Mouse (Mus musculus): ENCODE results near the gene Fbxw8.

The Fbxw8 gene

GRCm38 (mm10) chr5:118039241-118039668, 116.0 kb downstream of the Fbxw8 start:
- peak; percentile 69 for DNase-seq

DNA sequence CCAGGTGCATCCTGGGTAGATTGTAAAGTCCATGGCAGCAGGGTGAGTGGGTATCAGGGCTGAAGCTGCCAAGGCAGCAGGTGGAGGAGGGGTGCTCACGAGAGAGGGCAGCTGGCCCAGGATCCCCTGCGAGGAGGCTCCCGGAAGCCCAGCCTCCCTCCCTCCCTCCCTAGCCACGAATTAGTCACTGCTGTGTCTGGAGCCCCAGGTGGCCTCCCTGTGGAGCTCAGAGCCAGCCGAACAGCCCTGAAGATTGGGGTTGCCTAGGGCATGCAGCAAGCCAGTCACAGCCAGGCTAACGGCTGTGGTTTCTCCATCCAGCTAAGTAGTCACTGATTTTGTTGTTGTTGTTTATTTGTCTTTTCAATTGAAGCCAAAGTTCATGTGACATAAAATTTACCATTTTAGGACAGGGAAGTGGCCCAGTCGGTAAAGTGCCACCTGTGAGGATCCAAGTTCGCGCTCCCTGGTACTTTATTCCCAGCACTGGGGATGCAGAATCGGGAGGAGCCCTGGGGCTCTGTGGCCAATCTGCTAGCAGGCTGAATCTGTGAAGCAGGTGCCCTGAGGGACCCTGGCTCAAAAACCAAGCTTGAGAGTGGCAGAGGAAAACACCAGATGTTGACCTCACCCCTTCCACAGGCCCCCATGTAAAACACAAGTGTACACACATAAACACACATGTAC, 117.3 kb downstream of the Fbxw8 start:
- DNase-seq, result peak; percentile 85

DNA sequence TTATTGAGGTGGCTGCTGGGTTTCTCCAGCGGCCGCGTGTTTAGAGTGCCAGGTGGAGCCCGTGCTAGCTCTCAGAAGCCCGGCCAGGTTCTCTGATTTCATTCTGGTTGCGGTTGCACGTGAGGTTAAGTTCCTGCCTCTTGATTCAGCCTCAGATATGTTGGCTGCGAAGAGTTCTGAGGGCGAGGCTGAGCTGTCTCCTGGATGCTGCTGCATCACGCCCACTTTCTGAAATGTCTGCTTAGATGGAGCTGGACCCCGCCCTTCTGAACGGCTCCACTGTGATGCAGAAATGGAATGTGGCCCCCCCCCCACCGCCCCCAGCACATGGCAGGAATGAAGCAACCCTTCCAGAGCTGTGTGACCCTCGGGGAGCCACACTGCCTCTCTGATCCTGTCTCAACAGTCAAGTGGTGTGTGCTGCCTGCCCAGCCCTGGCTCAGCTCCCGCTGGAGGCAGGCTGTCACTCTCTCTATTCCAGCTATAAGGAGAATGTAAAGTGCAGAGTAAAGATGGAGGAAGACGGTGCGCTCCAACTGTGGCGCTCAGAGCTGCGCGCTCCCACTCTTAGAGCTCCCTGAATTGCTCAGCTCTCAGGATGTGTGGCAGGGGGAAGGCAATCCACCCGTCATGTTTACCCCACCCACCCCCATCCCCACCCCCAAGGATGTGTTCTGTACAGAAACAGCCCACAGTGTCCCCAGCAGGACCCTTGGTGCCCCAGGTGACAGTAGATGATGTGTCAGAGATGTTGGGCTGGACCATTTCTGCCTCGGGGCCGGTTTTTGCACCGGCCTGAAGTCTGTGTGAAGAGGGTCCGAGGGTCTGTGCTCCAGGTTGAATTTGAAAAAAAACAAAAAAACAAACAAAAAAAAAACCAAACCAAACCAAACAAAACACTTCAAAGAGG, 118.1 kb downstream of the Fbxw8 start:
- peak; percentile 66 for DNase-seq

DNA sequence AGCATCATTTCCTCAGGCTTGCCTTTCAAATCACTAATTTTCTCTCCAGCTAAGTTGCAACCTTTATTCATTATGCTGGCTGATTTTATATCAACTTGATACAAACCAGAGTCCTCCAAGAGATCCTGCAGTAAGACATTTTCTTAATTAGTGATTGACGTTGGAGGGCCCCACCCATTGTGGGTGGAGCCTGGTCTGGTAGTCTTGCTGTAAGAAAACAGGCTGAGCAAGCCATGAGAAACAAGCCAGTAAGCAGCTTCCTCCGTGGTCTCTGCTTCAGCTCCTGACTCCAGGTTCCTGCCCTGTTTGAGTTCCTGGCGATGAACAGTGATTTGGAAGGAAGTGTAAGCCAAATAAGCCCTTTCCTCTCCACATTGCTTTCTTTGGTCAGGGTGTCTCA, 119.5 kb downstream of the Fbxw8 start:
- DNase-seq, result peak; percentile 63

GRCm38 (mm10) chr5:118034632-118035031, 120.6 kb downstream of the Fbxw8 start:
- peak; percentile 61 for DNase-seq

GRCm38 (mm10) chr5:118033740-118034139, 121.5 kb downstream of the Fbxw8 start:
- DNase-seq, result peak; percentile 51

DNA sequence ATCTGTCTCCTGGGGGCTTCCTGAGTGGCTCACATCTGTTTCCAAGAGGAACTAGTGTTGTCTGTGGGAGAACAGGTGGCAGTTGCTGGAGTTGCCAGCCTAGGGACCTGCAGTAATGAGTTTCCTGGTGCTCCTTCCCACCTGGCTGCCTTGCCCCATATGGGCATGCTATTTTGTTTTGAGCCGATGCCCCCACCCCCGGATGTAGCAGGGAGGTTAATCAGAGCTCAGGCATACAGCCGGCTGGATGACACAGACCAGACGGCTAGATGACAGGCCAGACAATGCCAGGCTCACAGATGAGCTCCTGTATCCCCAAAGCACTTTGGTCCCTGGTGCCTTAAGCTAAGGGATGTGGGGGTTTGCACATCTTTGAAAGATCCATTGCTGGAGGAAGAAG, 121.9 kb downstream of the Fbxw8 start:
- peak; percentile 76 for DNase-seq

- peak; percentile 78 for DNase-seq
Measured at GRCm38 (mm10) chr5:118031508-118031907, 123.8 kb downstream of the Fbxw8 start.

GRCm38 (mm10) chr5:118031059-118031458, 124.2 kb downstream of the Fbxw8 start:
- DNase-seq, result no peak

GRCm38 (mm10) chr5:118030022-118030675, 125.1 kb downstream of the Fbxw8 start:
- DNase-seq, result peak; percentile 59

GRCm38 (mm10) chr5:118029420-118029819, 125.8 kb downstream of the Fbxw8 start:
- peak; percentile 81 for DNase-seq

- no peak for DNase-seq
Measured at GRCm38 (mm10) chr5:118029035-118029408, 126.2 kb downstream of the Fbxw8 start.

DNA sequence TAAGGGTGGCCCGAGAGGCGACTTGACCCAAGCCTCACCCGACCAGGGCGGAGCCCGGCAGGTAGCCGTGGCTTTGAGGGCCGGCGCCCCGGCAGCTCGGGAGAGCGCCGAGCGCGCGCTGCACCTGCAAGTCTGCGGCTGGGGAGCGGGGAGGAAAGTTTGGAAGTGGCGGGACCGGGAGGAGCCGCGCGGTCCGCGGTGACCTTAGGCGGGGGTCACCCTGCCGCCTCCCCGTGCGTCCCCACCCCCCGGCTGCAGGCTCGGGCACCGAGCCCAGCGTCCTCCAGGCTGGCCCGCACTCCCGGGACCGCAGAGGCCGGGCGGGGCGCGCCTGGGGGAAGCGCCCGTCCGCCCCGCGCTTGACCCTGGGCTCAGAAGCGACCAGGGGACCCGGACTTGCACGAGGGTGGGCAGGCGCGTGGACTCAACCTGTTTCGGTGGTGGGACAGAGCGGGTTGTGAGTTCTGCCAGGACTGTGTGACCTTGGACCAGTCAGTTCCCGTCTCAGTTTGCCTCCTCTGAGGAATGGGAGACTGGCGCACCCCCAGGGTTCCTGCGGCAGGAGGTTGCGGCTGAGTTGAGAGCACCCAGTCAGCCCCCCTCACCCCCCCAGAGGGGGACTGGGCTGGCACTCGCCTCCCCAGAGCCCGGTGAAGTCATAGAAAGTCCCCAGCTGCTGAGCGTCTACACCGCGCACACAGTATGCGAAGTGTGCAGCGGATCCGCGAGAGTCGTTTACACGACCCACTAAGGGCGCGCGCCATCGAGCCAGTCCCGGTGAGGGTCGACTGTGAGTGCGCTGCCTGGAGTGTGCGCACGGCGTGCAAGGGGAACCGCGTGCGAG, 126.9 kb downstream of the Fbxw8 start:
- peak; percentile 70 for DNase-seq

DNA sequence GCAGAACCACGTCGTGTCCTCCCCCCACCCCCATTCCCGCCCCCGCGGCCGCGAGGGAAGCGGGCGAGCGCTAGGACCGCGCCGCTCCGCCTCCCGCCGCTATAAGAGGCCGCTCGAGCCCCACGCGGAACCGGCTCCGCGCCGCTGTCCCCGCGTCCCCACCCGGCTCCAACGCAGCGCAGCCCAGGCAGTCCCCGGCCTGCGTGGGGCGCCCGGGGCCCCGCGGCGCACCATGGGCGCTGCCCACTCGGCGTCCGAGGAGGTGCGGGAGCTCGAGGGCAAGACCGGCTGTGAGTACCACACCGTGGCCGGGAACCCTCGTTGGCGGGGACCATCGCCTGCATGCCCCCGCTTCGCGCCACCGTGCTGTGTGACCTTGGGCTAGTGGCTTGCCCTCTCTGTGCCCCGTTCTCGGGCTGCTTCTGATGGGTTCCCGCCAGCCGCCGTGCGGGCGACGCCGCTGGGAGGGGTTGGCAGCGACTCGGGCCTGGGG, 127.5 kb downstream of the Fbxw8 start, which contains the start of gene Tesc:
TSS of gene Tesc (plus strand) at position 46 of the 493 bp plus-strand sequence.
- peak; percentile 74 for DNase-seq

DNA sequence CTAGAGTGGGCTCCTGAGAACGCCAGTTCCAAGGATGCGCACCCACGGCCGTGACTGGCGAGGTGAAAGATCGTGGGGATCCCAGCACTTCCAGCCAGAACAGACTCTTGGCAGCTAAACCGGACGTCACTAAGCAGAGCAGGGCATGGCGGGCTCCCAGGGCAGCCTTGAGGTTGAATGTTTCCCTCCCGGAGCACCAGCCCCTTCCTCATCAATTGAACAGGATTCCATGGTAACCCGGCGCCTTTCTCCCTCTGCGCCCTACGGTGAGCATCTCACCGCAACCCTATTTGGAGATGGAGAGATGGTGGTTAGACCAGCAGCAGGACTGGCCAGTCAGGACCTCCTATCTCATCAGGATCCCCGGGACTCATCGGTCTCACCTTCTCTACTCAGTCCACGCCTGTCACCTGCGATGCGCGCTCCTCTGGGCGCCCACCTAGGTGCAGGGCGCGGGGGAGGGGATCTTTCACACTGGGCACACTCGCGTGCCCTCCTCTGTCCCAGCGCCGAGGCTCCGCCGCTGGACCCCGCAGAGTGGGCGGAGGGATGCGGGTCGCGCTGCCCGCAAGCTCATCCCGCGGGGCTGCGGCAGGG, 128.1 kb downstream of the Fbxw8 start:
- DNase-seq, result peak; percentile 66

GRCm38 (mm10) chr5:118026343-118026742, 128.9 kb downstream of the Fbxw8 start:
- no peak for DNase-seq

DNA sequence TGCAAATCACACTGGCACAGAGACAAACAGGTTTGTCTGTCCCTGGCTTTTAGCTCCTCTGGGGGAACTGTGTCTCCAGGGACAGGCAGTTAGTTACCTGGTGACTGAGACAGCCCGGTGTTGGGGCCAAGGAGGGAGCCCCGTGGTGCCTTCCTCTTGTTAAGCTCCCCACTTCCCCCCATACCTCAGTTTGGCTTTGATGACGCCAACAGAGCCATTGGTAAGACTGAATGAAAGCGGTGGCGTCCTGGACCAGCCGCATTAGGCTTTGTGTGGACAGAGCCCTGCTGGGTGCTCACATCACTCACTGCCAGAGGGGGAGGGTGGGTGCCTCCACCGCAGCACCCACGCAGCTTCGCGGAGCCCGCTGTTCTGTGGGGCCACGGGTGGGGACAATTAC, 129.4 kb downstream of the Fbxw8 start:
- DNase-seq, result no peak

DNA sequence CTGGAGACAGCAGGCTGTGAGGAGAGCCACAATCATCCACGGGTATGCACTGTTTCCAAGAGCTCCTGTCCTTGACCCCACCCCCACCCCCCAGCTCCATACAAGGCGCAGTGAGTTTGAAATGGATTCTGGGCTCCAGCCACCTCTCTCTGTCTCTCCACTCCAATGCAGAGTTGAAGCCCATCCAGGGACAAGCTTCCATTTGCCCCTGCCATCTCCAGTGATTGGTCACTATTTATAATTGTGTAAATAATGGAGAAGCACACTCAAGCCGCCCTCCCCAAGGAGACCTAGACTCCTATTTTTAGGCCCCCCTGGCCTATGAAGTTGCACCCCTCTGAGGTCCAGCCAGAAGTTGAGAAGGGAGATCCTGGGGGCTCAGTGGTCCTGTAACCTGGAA, 132.2 kb downstream of the Fbxw8 start:
- DNase-seq, result no peak

GRCm38 (mm10) chr5:118019905-118020304, 135.4 kb downstream of the Fbxw8 start:
- no peak for DNase-seq

GRCm38 (mm10) chr5:118017527-118017926, 137.7 kb downstream of the Fbxw8 start:
- DNase-seq, result no peak

DNA sequence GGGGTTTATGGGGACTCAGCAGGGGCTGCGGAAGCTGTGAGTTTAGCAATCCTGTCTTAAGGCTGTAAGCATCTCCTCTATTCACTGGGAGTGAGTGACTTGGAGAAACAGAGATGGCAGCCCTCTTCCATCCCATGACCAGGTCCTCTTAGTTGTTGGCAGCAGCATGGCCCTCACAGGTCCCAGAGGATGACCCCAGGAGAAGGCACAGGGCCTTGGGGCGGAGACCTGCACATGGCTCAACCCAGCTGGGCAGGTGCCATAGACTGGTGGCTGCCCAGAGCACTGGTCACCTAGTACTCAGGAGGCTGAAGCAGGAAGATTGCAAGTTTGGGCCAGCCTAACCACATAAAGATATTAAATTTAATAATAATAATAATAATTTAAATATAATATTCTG, 139.6 kb downstream of the Fbxw8 start:
- DNase-seq, result no peak

DNA sequence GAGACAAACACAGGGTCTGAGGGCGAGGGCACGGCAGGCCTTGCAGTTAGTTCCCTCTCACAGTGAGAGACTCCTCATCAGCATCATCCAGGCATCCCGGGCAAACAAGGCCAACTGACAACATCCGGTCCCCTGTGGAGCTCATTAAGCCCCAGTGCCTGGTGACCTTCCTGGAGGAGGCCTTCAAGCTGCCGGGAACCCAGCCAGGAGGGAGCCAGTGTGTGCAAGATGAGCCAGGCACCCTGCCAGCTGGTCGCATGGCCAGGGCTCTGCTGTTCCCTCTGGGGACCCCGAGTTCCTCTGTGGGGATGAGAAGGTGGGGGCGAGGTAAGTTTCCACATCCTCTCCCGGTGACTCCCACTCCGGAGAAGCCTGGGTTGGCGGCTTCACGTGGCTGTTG, 140.2 kb downstream of the Fbxw8 start:
- peak; percentile 87 for DNase-seq

All from cerebellum, adult 9-10 months (tissue).